Mouse (Mus musculus): ENCODE measurements at regions not wholly inside any gene's neighbourhood (a gene's known extent, or its start where the extent isn't known, plus 50 kb on each side); places are given as distances from the start of the nearest gene placed in this dataset.

DNA sequence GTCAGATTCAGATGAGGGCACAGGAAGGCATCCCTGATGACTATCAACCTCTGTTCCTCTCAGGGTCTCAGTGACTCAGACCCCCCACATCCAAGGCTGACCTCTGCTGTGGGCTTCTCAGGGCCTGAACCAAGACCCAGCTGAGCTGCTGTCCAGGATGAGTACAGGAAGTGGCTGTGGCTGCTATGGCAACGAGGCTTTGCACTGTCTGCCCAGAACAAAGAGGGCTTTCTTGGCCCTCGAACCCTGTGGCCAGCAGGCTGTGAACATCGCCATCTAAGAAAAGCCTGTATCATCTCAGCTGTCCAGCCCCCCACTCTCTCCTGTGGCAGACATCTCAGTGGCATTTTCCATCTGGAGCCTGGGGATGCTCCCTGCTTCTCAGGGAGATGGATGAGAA is 159.5 kb downstream of the 3100002H09Rik start:
- Histone ChIP-seq H3K4me3 (ENCODE audit: insufficient read depth, low read length) (no peak overlapping the region), H3K4me1 (ENCODE audit: control insufficient read depth, insufficient read depth, low read length) (no peaks in the 10 kb centered on the region), H3K27ac (ENCODE audit: insufficient read depth, low read depth, low read length) (no peak overlapping the region)
- no peak for TF ChIP-seq POLR2A (IDR thresholded peaks at IDR 0.05; ENCODE audit: borderline replicate concordance, low read depth, low read length)
- no peak for TF ChIP-seq CTCF (IDR thresholded peaks at IDR 0.05; ENCODE audit: low read depth, low read length)

DNA sequence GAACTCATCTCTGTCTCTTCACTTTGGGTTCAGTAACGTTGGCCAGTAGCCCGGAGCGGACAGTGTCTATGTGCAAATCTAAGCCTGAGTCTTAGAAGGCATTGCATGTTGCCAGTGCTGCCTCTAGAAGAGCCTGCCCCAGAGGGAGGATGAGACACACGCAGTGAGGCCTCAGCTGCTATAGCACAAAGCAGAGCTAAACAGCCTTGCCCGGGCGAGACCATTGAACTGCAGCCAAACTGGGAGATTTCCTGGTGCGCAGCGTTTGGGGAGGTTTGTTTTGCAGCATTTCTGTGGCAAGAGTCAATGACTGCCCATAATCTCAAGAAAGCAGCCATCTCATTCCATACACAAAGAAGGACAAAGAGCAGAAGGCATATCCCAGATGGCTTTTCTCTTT is 164.0 kb downstream of the 3100002H09Rik start:
- Histone ChIP-seq H3K4me3 (ENCODE audit: insufficient read depth, low read length) (no peak overlapping the region), H3K27ac (ENCODE audit: insufficient read depth, low read depth, low read length) (no peak overlapping the region), H3K4me1 (ENCODE audit: control insufficient read depth, insufficient read depth, low read length) (no peaks in the 10 kb centered on the region)
- TF ChIP-seq POLR2A (IDR thresholded peaks at IDR 0.05; ENCODE audit: borderline replicate concordance, low read depth, low read length) (no peak), CTCF (IDR thresholded peaks at IDR 0.05; ENCODE audit: low read depth, low read length) (no peak)

DNA sequence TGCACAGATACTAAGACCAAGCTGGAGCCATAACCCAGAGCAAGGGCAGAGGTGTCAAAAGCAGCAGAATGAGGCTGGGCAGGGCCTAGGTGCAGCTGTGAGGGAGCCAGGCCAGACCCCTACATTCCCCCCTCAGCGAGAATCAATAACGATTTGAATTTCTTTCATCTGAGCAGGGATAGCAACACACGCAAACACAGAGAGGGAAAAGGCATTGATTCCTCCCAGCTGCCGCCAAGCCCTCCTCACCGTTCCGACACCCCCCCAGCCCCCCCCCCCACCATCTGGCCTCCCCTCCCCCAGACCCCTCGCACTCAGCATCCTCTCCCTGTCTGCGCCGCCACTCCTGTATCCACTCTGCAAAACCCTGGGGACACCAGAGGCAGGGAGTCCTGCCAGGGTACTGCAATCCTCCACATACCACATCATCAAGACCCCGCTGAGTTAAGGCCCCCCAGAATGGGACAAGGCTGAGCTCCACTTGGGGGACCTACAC is 166.9 kb downstream of the 3100002H09Rik start:
- no peak overlapping the region for H3K4me3 ChIP-seq (ENCODE audit: insufficient read depth, low read length)
- H3K4me1 ChIP-seq (ENCODE audit: control insufficient read depth, insufficient read depth, low read length): no peaks in the 10 kb centered on the region
- TF ChIP-seq CTCF (IDR thresholded peaks at IDR 0.05; ENCODE audit: low read depth, low read length): no peak
- no peak for TF ChIP-seq POLR2A (IDR thresholded peaks at IDR 0.05; ENCODE audit: borderline replicate concordance, low read depth, low read length)
- no peak overlapping the region for H3K27ac ChIP-seq (ENCODE audit: insufficient read depth, low read depth, low read length)

DNA sequence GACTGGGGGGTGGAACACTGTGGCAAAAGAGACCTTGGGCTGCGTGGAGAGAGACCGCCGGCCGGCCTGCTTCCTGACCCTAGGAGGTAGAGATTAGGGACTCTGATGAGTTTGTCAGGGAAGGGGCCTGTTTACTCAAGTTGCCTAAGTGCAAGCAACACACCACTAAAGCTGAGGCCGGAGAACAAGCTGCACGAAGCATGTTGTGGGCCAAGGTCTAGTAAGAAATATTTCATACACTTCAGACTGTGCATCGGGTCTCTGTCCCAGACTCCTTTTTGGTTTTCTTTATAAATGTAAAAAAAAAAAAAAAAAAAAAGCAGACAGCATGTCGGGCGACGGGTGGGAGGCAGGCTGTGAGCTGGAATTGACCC is 167.5 kb downstream of the 3100002H09Rik start:
- TF ChIP-seq CTCF (IDR thresholded peaks at IDR 0.05; ENCODE audit: low read depth, low read length): no peak
- no peak for TF ChIP-seq POLR2A (IDR thresholded peaks at IDR 0.05; ENCODE audit: borderline replicate concordance, low read depth, low read length)
- Histone ChIP-seq H3K27ac (ENCODE audit: insufficient read depth, low read depth, low read length) (no peak overlapping the region), H3K4me3 (ENCODE audit: insufficient read depth, low read length) (no peak overlapping the region), H3K4me1 (ENCODE audit: control insufficient read depth, insufficient read depth, low read length) (no peaks in the 10 kb centered on the region)

DNA sequence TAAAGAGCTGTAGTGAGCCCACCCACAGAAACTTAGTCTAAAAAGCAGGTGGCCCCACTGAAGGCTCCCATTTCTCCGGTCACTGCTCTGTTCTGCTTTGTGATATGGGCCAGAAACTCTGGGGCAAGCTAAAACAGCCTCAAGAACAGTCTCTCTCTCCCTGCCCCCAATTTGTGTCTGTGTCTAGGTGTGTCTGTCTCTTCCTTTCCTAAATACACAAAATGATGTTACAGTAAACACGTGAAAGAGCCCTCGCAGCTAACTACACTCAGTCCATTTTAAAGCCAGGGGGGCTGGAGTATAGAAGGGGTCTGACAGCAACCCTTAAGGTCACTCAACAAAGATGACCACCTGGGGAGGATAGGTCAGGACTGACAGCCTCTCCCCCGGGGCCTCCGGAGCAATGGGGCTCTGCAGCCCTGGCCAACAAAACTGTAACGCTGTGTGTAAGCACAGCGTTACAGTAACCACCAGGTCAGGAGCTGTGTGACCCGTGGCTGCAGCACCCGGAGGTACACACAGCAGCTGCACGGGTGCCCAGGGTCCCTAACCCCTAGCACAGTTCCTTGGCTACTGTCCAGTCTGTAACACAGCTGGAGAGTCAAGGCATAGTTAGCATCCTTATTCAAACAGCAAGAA is 168.0 kb downstream of the 3100002H09Rik start:
- TF ChIP-seq CTCF (IDR thresholded peaks at IDR 0.05; ENCODE audit: low read depth, low read length): no peak
- no peak for TF ChIP-seq POLR2A (IDR thresholded peaks at IDR 0.05; ENCODE audit: borderline replicate concordance, low read depth, low read length)
- no peak overlapping the region for H3K4me3 ChIP-seq (ENCODE audit: insufficient read depth, low read length)
- H3K4me1 ChIP-seq (ENCODE audit: control insufficient read depth, insufficient read depth, low read length): no peaks in the 10 kb centered on the region
- no peak overlapping the region for H3K27ac ChIP-seq (ENCODE audit: insufficient read depth, low read depth, low read length)

DNA sequence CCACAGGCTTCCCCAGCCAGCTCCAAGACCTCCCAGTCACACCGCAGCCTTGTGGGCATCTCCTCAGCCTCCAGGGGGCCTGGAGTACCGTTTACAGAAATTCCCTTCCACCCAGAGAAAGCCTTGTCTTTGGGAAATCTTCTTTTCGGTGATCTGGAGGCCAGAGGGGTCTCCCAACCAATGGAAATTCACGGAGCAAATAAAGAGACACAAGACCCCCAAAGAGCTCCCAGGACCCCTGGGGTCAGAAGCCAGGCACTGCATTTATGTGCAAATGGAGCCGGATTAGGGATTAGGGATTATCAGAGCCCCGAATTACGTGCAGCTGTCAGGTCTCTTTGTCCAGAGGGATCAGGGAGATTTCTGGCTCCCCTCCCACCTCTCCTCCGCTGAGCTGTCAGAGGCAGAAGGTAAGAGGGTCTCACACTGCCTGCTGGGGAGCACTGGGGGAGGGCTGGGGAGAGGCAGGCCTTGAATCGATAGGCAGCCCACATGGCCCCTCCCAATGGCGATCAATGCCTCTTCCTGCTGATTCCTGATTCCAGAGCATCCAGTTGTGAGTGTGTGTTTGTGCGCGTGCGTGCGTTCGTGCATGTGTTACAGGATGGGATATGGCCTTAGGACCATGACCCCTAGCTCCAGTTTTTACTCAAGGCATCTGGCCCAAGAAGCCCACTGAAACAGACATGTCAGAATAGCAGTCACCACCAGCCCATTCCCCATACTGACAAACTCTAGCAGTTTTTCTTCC is 168.7 kb downstream of the 3100002H09Rik start:
- H3K4me3 ChIP-seq (ENCODE audit: insufficient read depth, low read length): no peak overlapping the region
- H3K4me1 ChIP-seq (ENCODE audit: control insufficient read depth, insufficient read depth, low read length): no peaks in the 10 kb centered on the region
- no peak for TF ChIP-seq POLR2A (IDR thresholded peaks at IDR 0.05; ENCODE audit: borderline replicate concordance, low read depth, low read length)
- no peak for TF ChIP-seq CTCF (IDR thresholded peaks at IDR 0.05; ENCODE audit: low read depth, low read length)
- no peak overlapping the region for H3K27ac ChIP-seq (ENCODE audit: insufficient read depth, low read depth, low read length)

DNA sequence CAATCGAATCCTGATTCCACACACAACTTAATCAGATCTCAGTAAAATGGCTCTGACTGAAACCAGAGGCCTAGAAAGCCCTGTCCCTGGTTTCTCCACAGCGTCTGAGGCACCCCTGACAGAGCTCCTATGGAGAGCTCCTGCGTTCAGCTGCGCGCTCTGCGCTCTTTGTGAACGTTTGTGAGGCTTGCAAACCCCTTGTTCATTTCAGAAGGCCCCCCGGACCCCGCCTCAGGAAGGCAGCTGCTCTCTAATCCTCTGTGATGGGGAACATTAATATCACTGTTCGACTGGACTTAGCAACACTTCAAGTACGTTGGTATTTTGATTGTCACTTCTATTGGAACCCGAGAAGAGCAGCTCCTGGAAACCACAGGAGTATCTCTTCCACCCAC is 175.6 kb downstream of the 3100002H09Rik start:
- no peak overlapping the region for H3K4me3 ChIP-seq (ENCODE audit: insufficient read depth, low read length)
- H3K27ac ChIP-seq (ENCODE audit: insufficient read depth, low read depth, low read length): no peak overlapping the region
- no peaks in the 10 kb centered on the region for H3K4me1 ChIP-seq (ENCODE audit: control insufficient read depth, insufficient read depth, low read length)
- no peak for TF ChIP-seq CTCF (IDR thresholded peaks at IDR 0.05; ENCODE audit: low read depth, low read length)
- TF ChIP-seq POLR2A (IDR thresholded peaks at IDR 0.05; ENCODE audit: borderline replicate concordance, low read depth, low read length): no peak

DNA sequence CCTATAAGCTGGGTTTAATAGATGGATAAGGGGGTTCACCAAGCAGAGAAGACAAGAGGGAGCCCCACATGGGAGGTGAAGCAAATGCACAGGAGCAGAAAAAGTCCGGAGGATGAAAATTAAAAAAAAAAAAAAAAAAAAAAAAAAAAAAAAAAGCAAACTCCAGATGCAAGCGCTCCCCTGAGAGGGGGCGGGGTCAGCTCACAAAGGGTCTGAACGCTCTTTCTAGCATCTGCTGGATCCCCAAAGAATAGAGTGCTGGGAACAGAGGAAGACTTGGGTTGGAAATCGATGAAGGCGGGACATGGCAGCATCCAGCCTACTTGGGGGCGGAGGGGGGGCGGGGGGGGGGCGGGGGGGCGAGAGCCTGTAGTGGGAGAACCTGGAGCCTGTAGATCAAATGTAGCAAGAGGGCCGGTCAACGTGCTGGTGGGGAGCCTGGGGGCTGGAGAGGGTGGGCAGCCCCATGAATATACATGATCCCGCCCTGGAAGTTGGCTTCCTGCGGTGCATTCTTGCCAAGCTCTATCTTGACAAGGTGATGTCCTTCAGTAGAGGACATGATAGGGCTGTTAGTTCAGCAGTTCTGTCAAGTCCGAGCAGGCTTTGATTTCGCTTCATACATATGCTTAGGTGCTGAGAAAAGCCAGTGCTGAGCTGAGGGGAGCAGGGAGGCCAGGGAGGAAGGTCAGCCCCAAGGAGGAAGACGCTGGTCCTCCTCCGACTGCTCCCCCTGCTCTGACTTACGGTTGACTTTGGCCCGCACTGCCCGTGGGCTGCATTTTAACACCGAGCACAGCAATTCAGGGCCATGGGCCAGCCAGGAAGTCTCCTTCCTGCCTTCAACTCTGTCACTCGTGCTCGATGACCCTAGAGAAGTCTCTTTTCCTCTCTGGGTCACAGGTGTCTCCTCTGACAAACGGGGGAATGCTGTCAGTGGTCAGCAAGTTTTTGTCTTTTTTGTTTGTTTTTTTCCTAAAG is 176.3 kb downstream of the 3100002H09Rik start:
- TF ChIP-seq CTCF (IDR thresholded peaks at IDR 0.05; ENCODE audit: low read depth, low read length) (no peak), POLR2A (IDR thresholded peaks at IDR 0.05; ENCODE audit: borderline replicate concordance, low read depth, low read length) (no peak)
- H3K4me3 ChIP-seq (ENCODE audit: insufficient read depth, low read length): no peak overlapping the region
- H3K27ac ChIP-seq (ENCODE audit: insufficient read depth, low read depth, low read length): no peak overlapping the region
- H3K4me1 ChIP-seq (ENCODE audit: control insufficient read depth, insufficient read depth, low read length): no peaks in the 10 kb centered on the region

DNA sequence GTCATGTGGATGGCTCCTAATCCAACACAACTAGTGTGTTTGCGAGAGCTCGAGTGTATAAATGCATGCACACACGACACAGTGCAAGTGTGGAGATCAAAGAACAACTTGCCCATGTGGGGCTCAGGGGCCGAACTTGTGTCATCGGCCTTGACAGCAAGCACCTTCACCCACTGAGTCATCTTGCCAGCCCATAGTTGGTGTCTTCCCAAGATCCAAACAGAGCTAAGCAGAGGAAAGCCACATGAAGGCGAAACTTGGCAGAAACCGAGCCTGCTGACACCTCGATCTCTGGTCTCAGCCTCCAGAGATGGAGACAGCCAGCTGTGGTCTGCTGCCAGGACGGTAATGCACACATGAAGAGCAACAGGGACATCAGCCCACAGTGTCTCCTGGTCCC is 177.1 kb downstream of the 3100002H09Rik start:
- H3K27ac ChIP-seq (ENCODE audit: insufficient read depth, low read depth, low read length): no peak overlapping the region
- no peak for TF ChIP-seq POLR2A (IDR thresholded peaks at IDR 0.05; ENCODE audit: borderline replicate concordance, low read depth, low read length)
- no peak for TF ChIP-seq CTCF (IDR thresholded peaks at IDR 0.05; ENCODE audit: low read depth, low read length)
- H3K4me1 ChIP-seq (ENCODE audit: control insufficient read depth, insufficient read depth, low read length): no peaks in the 10 kb centered on the region
- H3K4me3 ChIP-seq (ENCODE audit: insufficient read depth, low read length): no peak overlapping the region
